Mouse (Mus musculus): ENCODE measurements around the gene Ttll1. TPM values are rescaled to one million over a fixed set of nuclear protein-coding genes. Genes with fewer than 3 reads are reported as not detected.

Gene Ttll1
- total and polyA plus RNA-seq, 2 experiments from 2014 or later: 57.8 to 123 TPM

DNA sequence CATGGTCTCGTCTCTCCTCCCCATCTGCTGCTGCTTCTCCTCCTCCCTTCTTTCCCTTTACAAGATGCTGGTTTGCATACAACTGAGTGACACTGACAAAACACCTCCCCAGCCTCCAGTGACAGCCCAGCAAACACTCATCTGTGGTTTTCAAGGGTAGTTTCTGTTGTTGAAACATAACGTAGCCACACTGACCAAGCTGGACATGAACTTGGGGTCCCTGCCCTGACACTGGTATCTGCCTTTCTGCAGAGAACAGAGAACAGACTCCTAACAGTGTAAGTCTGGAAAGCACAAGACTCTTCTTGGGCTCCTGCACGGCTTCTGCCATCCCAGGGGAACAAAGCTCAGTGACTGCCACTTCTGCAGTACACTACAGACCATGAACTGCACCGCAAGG lies 76.0 kb downstream of the Ttll1 start:
- H3K9ac ChIP-seq (replicated peaks; ENCODE audit: low read length, poor library complexity, severe bottlenecking): no peak overlapping the region
- no peak overlapping the region for H3K4me2 ChIP-seq (ENCODE audit: low read depth, low read length, poor library complexity, severe bottlenecking)
- DNase-seq (ENCODE audit: low spot score) (no peak), ATAC-seq (ENCODE audit: low FRiP score) (no peak)
- H3K27ac ChIP-seq (ENCODE audit: low read depth, low read length): no peak overlapping the region
- WGBS: 83% methylated on average over 4 of the region's 4 CpGs
- no peak overlapping the region for H3K4me3 ChIP-seq (ENCODE audit: low read depth, low read length)
- no peaks in the 10 kb centered on the region for H3K27me3 ChIP-seq (ENCODE audit: insufficient read depth, low read length)
- H3K4me1 ChIP-seq (ENCODE audit: insufficient read depth, low read length): 0 out of 2 replicates have a peak, but pooled peaks cover 3% of the 10 kb centered on the region
- no peak for TF ChIP-seq CTCF (IDR thresholded peaks at IDR 0.05)
- no peaks in the 10 kb centered on the region for H3K36me3 ChIP-seq (ENCODE audit: insufficient read depth, low read length)
- H3K9me3 ChIP-seq (ENCODE audit: low read length): no peaks in the 10 kb centered on the region

Small RNA genes within 50 kb of the gene (microRNA-seq; reads per million reads assigned to microRNA genes)
- gene Gm24575 (ENCODE audit: borderline number of aligned reads): not detected

Other genes starting within 250 kb of the Ttll1 start
- 41.8 and 44.0 TPM in 2 replicates for gene Arfgap3, start 160.6 kb downstream of the Ttll1 start, total RNA-seq (2014; rRNA removed)
- 36.4 and 36.8 TPM in 2 replicates for gene Arfgap3, start 160.6 kb downstream of the Ttll1 start, polyA plus RNA-seq (2015; fragmentation: Nextera tagmentation; extraction: Ambion mirVana)
- gene Pacsin2, start 46.3 kb downstream of the Ttll1 start, total RNA-seq (2014; rRNA removed): 14.6 and 21.3 TPM in 2 replicates
- gene Pacsin2, start 46.3 kb downstream of the Ttll1 start, polyA plus RNA-seq (2015; fragmentation: Nextera tagmentation; extraction: Ambion mirVana): 16.2 and 16.7 TPM in 2 replicates
- 0.27 TPM in 1 of 2 replicates, not detected in the other for gene Bik, start 16.0 kb upstream of the Ttll1 start, total RNA-seq (2014; rRNA removed)
- gene Bik, start 16.0 kb upstream of the Ttll1 start, polyA plus RNA-seq (2015; fragmentation: Nextera tagmentation; extraction: Ambion mirVana): 0.33 and 0.37 TPM in 2 replicates
- gene Tspo, start 52.7 kb upstream of the Ttll1 start, total RNA-seq (2014; rRNA removed): 5.5 and 8.0 TPM in 2 replicates
- 8.4 and 11.3 TPM in 2 replicates for gene Tspo, start 52.7 kb upstream of the Ttll1 start, polyA plus RNA-seq (2015; fragmentation: Nextera tagmentation; extraction: Ambion mirVana)
- 43.9 and 44.4 TPM in 2 replicates for gene Mcat, start 52.9 kb upstream of the Ttll1 start, total RNA-seq (2014; rRNA removed)
- 34.6 and 35.9 TPM in 2 replicates for gene Mcat, start 52.9 kb upstream of the Ttll1 start, polyA plus RNA-seq (2015; fragmentation: Nextera tagmentation; extraction: Ambion mirVana)
- 50.5 and 56.4 TPM in 2 replicates for gene Ttll12, start 84.3 kb upstream of the Ttll1 start, total RNA-seq (2014; rRNA removed)
- 39.1 and 40.1 TPM in 2 replicates for gene Ttll12, start 84.3 kb upstream of the Ttll1 start, polyA plus RNA-seq (2015; fragmentation: Nextera tagmentation; extraction: Ambion mirVana)
- 14.9 and 19.9 TPM in 2 replicates for gene Scube1, start 214.1 kb upstream of the Ttll1 start, total RNA-seq (2014; rRNA removed)
- 4.7 TPM in 2 replicates for gene Scube1, start 214.1 kb upstream of the Ttll1 start, polyA plus RNA-seq (2015; fragmentation: Nextera tagmentation; extraction: Ambion mirVana)